Mouse (Mus musculus): Measurements from ENCODE around the gene Vmn2r108. TPM values are rescaled to one million over a fixed set of nuclear protein-coding genes. Genes with fewer than 3 reads are reported as not detected.

Gene Vmn2r108
- under 1 TPM in 1 of 2 experiments, not detected in 1; 0.09 TPM for total RNA-seq (2023)

DNA sequence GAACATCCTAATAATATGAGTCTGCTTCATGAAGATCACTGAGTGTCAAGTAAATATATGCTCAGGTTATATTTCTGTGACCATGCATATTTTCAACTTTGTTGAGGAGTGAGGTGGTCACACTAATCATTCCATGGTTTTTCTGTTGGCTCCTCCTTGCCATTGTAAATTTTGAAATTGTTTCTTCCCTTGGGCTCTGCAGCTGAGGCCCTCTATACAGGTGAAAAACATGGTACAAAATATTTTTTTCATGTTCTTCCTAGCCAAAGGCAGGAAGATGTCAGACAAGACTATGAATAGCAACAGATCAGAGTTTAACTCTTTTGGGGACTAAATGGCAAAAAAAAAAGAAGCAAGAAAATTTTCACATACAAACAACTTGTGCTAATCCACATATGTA, at the start of gene Vmn2r108:
Gene Vmn2r108, minus strand, starts transcription at position 101 of the 400 bp plus-strand sequence.

DNA sequence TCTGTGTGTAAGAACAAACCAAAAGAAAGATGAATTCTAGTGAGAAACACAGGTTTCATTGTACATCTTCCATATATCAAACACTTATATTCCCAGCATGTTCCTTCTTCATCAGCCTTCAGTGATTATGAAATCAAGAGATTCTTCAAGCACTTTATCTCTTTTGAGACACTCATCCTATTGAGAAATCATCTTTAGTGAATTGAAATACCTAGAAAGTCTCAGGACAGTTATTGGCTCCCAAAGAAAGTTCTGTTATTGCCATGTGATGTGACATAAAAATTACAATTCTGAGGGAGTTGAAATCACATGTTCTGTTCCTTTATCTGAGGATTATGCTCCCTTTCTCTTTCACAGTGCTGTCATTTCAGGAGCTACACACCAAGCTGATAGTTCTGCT, 16.7 kb upstream of the Vmn2r108 start, which contains the start of gene Vmn1r225:
Gene Vmn1r225, plus strand, starts transcription at position 301 of the 400 bp plus-strand sequence.

DNA sequence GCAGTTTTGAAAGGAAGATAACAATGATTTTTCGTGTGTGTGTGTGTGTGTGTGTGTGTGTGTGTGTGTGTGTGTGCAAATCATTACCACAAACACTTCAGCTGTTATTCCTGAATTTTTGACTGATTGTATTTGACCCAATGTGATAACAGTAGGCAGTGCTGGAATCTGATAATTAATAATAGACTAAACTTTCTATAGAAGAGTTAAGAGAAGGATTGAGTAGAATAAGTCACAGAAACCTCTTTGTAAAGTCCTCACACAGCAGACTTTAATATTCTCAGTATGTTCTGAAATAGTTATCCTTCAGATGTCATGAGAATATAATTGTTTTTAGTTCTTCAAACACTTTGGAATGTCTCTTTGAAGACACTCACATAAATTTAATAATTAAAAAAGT, 67.3 kb downstream of the Vmn2r108 start, which contains the start of gene Vmn1r224:
Gene Vmn1r224, plus strand, starts transcription at position 301 of the 400 bp plus-strand sequence.

Other genes starting within 250 kb of the Vmn2r108 start
- not detected for gene Vmn2r105, start 246.3 kb downstream of the Vmn2r108 start, total RNA-seq (2023)
- not detected for gene Vmn2r106, start 195.8 kb downstream of the Vmn2r108 start, total RNA-seq (2023)
- gene Vmn2r107, start 136.1 kb downstream of the Vmn2r108 start, total RNA-seq (2023): not detected
- gene Vmn1r224, start 67.2 kb downstream of the Vmn2r108 start, total RNA-seq (2023): not detected
- not detected for gene Vmn1r225, start 16.8 kb upstream of the Vmn2r108 start, total RNA-seq (2023)
- not detected for gene Vmn2r109, start 83.4 kb upstream of the Vmn2r108 start, total RNA-seq (2023)
- not detected for gene Vmn2r110, start 115.1 kb upstream of the Vmn2r108 start, total RNA-seq (2023)
- gene Fpr-rs3, start 143.5 kb upstream of the Vmn2r108 start, total RNA-seq (2023): not detected
- gene Vmn1r226, start 201.5 kb upstream of the Vmn2r108 start, total RNA-seq (2023): not detected
- not detected for gene Vmn1r227, start 248.5 kb upstream of the Vmn2r108 start, total RNA-seq (2023)

All from B cell, adult 67 days (primary cell).